9 mouse cellular contexts compared by ENCODE assay signal in the genomic region with DNA sequence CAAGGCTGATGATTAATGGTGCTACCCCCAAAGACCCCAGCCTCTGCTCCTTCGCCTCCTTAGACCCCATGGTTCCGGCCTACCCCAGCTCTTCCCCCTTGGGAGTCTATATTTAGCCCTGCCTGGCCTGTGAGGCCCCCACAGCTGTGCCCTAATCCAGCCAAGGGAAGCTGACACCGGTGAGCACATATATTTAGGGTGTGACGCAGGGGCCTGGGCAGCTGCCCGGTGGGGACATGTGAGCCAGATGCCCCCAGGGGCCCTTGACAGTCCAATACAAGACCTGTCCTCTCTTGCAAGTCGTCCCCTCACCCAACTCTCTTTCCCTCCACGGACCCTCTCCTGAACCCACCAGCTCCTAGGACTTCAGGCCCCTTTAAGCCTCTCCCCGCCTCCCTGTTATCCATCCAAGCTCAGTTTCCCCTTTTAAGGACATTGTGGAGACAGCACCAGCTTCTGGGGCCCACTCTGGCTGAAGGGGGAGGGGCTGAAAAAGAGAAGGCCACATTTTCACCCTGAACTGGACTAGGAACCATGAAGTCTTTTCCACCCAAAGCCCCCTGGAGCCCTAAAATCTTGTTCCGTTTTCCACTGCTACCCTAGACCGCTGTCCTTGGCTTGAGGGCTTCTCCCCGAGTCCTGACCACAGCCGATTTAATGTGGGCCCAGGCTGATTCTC. TPM values are rescaled to one million over a fixed set of nuclear protein-coding genes. Genes with fewer than 3 reads are reported as not detected.
DNase-seq lines count a peak whose midpoint lies in the region; ATAC-seq and TF ChIP-seq lines count a peak whose summit lies in the region.
"Had no signal": no experiment of that assay in that cellular context is flagged by ENCODE, and none has a peak within 500 bp of the region (broad histone marks: within the 10 kb centered on the region; RNA-seq: fewer than 3 reads in every experiment).

No protein-coding gene starts in this region.

- peak overlapping the region; percentile 54 for H3K9ac ChIP-seq in forebrain, embryonic 15.5 days (replicated peaks)
- H3K9ac ChIP-seq in hindbrain, embryonic 11.5 days (ENCODE audit: low read depth, low read length) = 0 out of 2 replicates have a peak overlapping the region, but pooled peaks have one; percentile 34
- H3K9ac ChIP-seq in liver, embryonic 12.5 days = peak overlapping the region; percentile 98

- H3K9me3 ChIP-seq in erythroblast, embryonic 14.5 days (ENCODE audit: control insufficient read depth, low read length) = no peaks in the 10 kb centered on the region
- H3K9me3 ChIP-seq in forebrain, embryonic 15.5 days = no peaks in the 10 kb centered on the region
- H3K9me3 ChIP-seq in hindbrain, embryonic 11.5 days (ENCODE audit: control insufficient read depth, low read length) = no peaks in the 10 kb centered on the region
- H3K9me3 ChIP-seq in liver, embryonic 12.5 days (replicated peaks) = no peaks in the 10 kb centered on the region

- no peak for DNase-seq in hindbrain, embryonic 11.5 days (ENCODE audit: low spot score)
- no peak for DNase-seq in right cerebral cortex, adult 2 months (ENCODE audit: low spot score in 2 of 2)
- DNase-seq in left cerebral cortex, adult 8-10 months (ENCODE audit: low spot score in 2 of 2) = no peak

- peak overlapping the region; percentile 99 for H3K4me2 ChIP-seq in forebrain, embryonic 15.5 days (replicated peaks)
- H3K4me2 ChIP-seq in hindbrain, embryonic 11.5 days (replicated peaks; ENCODE audit: low read depth, low read length) = peak overlapping the region; percentile 1
- peak overlapping the region; percentile 92 for H3K4me2 ChIP-seq in liver, embryonic 12.5 days

- WGBS in forebrain, embryonic 15.5 days = 84% methylated on average over 12 of the region's 12 CpGs
- 70% methylated on average over 12 of the region's 12 CpGs for WGBS in hindbrain, embryonic 11.5 days
- WGBS in liver, embryonic 12.5 days (ENCODE audit: insufficient replicate concordance) = 14% methylated on average over 12 of the region's 12 CpGs
- WGBS in small intestine, adult 2 months = 61% methylated on average over 12 of the region's 12 CpGs

- H3K27me3 ChIP-seq in erythroblast, embryonic 14.5 days (ENCODE audit: control insufficient read depth) = no peaks in the 10 kb centered on the region; the same call in 1 of the 2 replicates
- no peaks in the 10 kb centered on the region for H3K27me3 ChIP-seq in forebrain, embryonic 15.5 days
- no peaks in the 10 kb centered on the region for H3K27me3 ChIP-seq in hindbrain, embryonic 11.5 days (ENCODE audit: control insufficient read depth, insufficient read depth, low read length)
- H3K27me3 ChIP-seq in liver, embryonic 12.5 days (replicated peaks) = no peaks in the 10 kb centered on the region
- H3K27me3 ChIP-seq in small intestine, adult 2 months (ENCODE audit: control insufficient read depth, insufficient read depth, low read length) = no peaks in the 10 kb centered on the region

- no peak overlapping the region for H3K27ac ChIP-seq in forebrain, embryonic 15.5 days (replicated peaks)
- no peak overlapping the region for H3K27ac ChIP-seq in hindbrain, embryonic 11.5 days (ENCODE audit: low read depth, low read length)
- H3K27ac ChIP-seq in liver, embryonic 12.5 days = peak overlapping the region; percentile 97
- peak overlapping the region; percentile 92 for H3K27ac ChIP-seq in small intestine, adult 2 months (ENCODE audit: insufficient read depth, low read depth, low read length)

- no peak for TF ChIP-seq CTCF in small intestine, adult 2 months (IDR thresholded peaks at IDR 0.05; ENCODE audit: extremely low read depth, insufficient read length, insufficient replicate concordance, low read depth, low read length)

- peak overlapping the region; percentile 74 for H3K4me3 ChIP-seq in erythroblast, embryonic 14.5 days (replicated peaks)
- H3K4me3 ChIP-seq in forebrain, embryonic 15.5 days = 0 out of 2 replicates have a peak overlapping the region, but pooled peaks have one; percentile 96
- H3K4me3 ChIP-seq in hindbrain, embryonic 11.5 days (ENCODE audit: low read depth, low read length) = no peak overlapping the region; the same call in 1 of the 2 replicates
- peak overlapping the region; percentile 87 for H3K4me3 ChIP-seq in liver, embryonic 12.5 days
- peak overlapping the region; percentile 72 for H3K4me3 ChIP-seq in small intestine, adult 2 months (ENCODE audit: low read depth, low read length)

- ATAC-seq in erythroblast, adult 5-6 weeks (replicated peaks; ENCODE audit: low FRiP score, poor library complexity, severe bottlenecking) = no peak
- no peak for ATAC-seq in forebrain, embryonic 15.5 days (replicated peaks)
- no peak for ATAC-seq in hindbrain, embryonic 11.5 days (ENCODE audit: low FRiP score)
- ATAC-seq in liver, embryonic 12.5 days = no peak

- TF ChIP-seq POLR2A in small intestine, adult 2 months (IDR thresholded peaks at IDR 0.05; ENCODE audit: low read depth, low read length) = no peak

- peaks cover 86% of the 10 kb centered on the region for H3K36me3 ChIP-seq in erythroblast, embryonic 14.5 days (ENCODE audit: control insufficient read depth)
- H3K36me3 ChIP-seq in forebrain, embryonic 15.5 days = peaks cover 46% of the 10 kb centered on the region
- H3K36me3 ChIP-seq in hindbrain, embryonic 11.5 days (ENCODE audit: control insufficient read depth, insufficient read depth, low read length) = peaks cover 14% of the 10 kb centered on the region; the same call in 1 of the 2 replicates
- H3K36me3 ChIP-seq in liver, embryonic 12.5 days = peaks cover 49% of the 10 kb centered on the region
- H3K36me3 ChIP-seq in small intestine, adult 2 months (ENCODE audit: control insufficient read depth, insufficient read depth, low read length) = peaks cover 22% of the 10 kb centered on the region

- H3K4me1 ChIP-seq in erythroblast, embryonic 14.5 days (ENCODE audit: control insufficient read depth) = peaks cover 87% of the 10 kb centered on the region
- peaks cover 51% of the 10 kb centered on the region for H3K4me1 ChIP-seq in forebrain, embryonic 15.5 days
- peaks cover 14% of the 10 kb centered on the region for H3K4me1 ChIP-seq in hindbrain, embryonic 11.5 days (replicated peaks; ENCODE audit: control insufficient read depth, insufficient read depth, low read length)
- peaks cover 84% of the 10 kb centered on the region for H3K4me1 ChIP-seq in liver, embryonic 12.5 days
- peaks cover 39% of the 10 kb centered on the region for H3K4me1 ChIP-seq in small intestine, adult 2 months (ENCODE audit: control insufficient read depth, insufficient read depth, insufficient read length, low read length)

RNA-seq across cellular contexts. Expression of a gene that starts 0.9 kb away (rescaled TPM):
- 88.4 and 106 TPM in 2 replicates for polyA plus RNA-seq in erythroblast, embryonic 14.5 days (2012)
- total RNA-seq in erythroblast, adult 5-6 weeks (2015; ENCODE audit: low replicate concordance) = 27.5 and 57.9 TPM in 2 replicates
- 236 and 446 TPM in 2 replicates for total RNA-seq in erythroblast, adult 5-6 weeks (2017; ENCODE audit: low replicate concordance)
- polyA plus RNA-seq in forebrain, embryonic 15.5 days (2015; fragmentation: Nextera tagmentation; extraction: Ambion mirVana) = 11.1 and 13.3 TPM in 2 replicates
- polyA plus RNA-seq in hindbrain, embryonic 11.5 days (2014; fragmentation: Nextera tagmentation; extraction: Ambion mirVana) = 4.4 and 6.2 TPM in 2 replicates
- 122 and 124 TPM in 2 replicates for polyA plus RNA-seq in liver, embryonic 12.5 days (2016; fragmentation: Nextera tagmentation; extraction: Ambion mirVana)
- 62.1 and 100 TPM in 2 replicates for polyA plus RNA-seq in small intestine, adult 2 months (2012; rRNA removed)
- total RNA-seq in left cerebral cortex, adult 8-10 months (2022) = 10 to 100 TPM; 15.8 to 22.9 (median 19.9) TPM

RNA-seq across cellular contexts. Expression of a gene that starts 4.3 kb away (rescaled TPM):
- polyA plus RNA-seq in erythroblast, embryonic 14.5 days (2012) = 33.0 and 41.0 TPM in 2 replicates
- total RNA-seq in erythroblast, adult 5-6 weeks (2015; ENCODE audit: low replicate concordance) = 11.5 and 30.4 TPM in 2 replicates
- total RNA-seq in erythroblast, adult 5-6 weeks (2017; ENCODE audit: low replicate concordance) = 8.5 and 10.5 TPM in 2 replicates
- 190 and 200 TPM in 2 replicates for polyA plus RNA-seq in forebrain, embryonic 15.5 days (2015; fragmentation: Nextera tagmentation; extraction: Ambion mirVana)
- polyA plus RNA-seq in hindbrain, embryonic 11.5 days (2014; fragmentation: Nextera tagmentation; extraction: Ambion mirVana) = 165 and 174 TPM in 2 replicates
- 45.1 and 45.3 TPM in 2 replicates for polyA plus RNA-seq in liver, embryonic 12.5 days (2016; fragmentation: Nextera tagmentation; extraction: Ambion mirVana)
- 69.8 and 126 TPM in 2 replicates for polyA plus RNA-seq in small intestine, adult 2 months (2012; rRNA removed)
- total RNA-seq in left cerebral cortex, adult 8-10 months (2022) = 10 to 100 TPM; 24.9 to 30.9 (median 26.1) TPM

RNA-seq across cellular contexts. Expression of a gene that starts 15.5 kb away (rescaled TPM):
- 0.06 and 0.09 TPM in 2 replicates for polyA plus RNA-seq in erythroblast, embryonic 14.5 days (2012)
- 0.63 TPM in 1 of 2 replicates, not detected in the other for total RNA-seq in erythroblast, adult 5-6 weeks (2015; ENCODE audit: low replicate concordance)
- 0.68 TPM in 1 of 2 replicates, not detected in the other for total RNA-seq in erythroblast, adult 5-6 weeks (2017; ENCODE audit: low replicate concordance)
- polyA plus RNA-seq in forebrain, embryonic 15.5 days (2015; fragmentation: Nextera tagmentation; extraction: Ambion mirVana) = 10.6 and 14.3 TPM in 2 replicates
- 3.5 and 3.8 TPM in 2 replicates for polyA plus RNA-seq in hindbrain, embryonic 11.5 days (2014; fragmentation: Nextera tagmentation; extraction: Ambion mirVana)
- polyA plus RNA-seq in liver, embryonic 12.5 days (2016; fragmentation: Nextera tagmentation; extraction: Ambion mirVana) = 3.7 and 3.8 TPM in 2 replicates
- polyA plus RNA-seq in small intestine, adult 2 months (2012; rRNA removed) = 28.2 and 30.2 TPM in 2 replicates
- 10 to 100 TPM; 35.0 to 42.2 (median 41.3) TPM for total RNA-seq in left cerebral cortex, adult 8-10 months (2022)

RNA-seq across cellular contexts. Expression of a gene that starts 21.0 kb away (rescaled TPM):
- 0.04 and 0.06 TPM in 2 replicates for polyA plus RNA-seq in erythroblast, embryonic 14.5 days (2012)
- not detected in 2 replicates for total RNA-seq in erythroblast, adult 5-6 weeks (2015; ENCODE audit: low replicate concordance)
- not detected in 2 replicates for total RNA-seq in erythroblast, adult 5-6 weeks (2017; ENCODE audit: low replicate concordance)
- polyA plus RNA-seq in forebrain, embryonic 15.5 days (2015; fragmentation: Nextera tagmentation; extraction: Ambion mirVana) = 0.33 TPM in 1 of 2 replicates, not detected in the other
- 0.19 TPM in 1 of 2 replicates, not detected in the other for polyA plus RNA-seq in hindbrain, embryonic 11.5 days (2014; fragmentation: Nextera tagmentation; extraction: Ambion mirVana)
- polyA plus RNA-seq in liver, embryonic 12.5 days (2016; fragmentation: Nextera tagmentation; extraction: Ambion mirVana) = 0.18 and 0.19 TPM in 2 replicates
- 0.57 TPM in 1 of 2 replicates, not detected in the other for polyA plus RNA-seq in small intestine, adult 2 months (2012; rRNA removed)
- under 1 TPM in 1 of 4 experiments, not detected in 3; 0.37 TPM for total RNA-seq in left cerebral cortex, adult 8-10 months (2022)
- polyA plus RNA-seq: large intestine, adult 2 months had no signal

RNA-seq across cellular contexts. Expression of a gene that starts 36.5 kb away (rescaled TPM):
- 43.8 and 46.7 TPM in 2 replicates for polyA plus RNA-seq in erythroblast, embryonic 14.5 days (2012)
- total RNA-seq in erythroblast, adult 5-6 weeks (2015; ENCODE audit: low replicate concordance) = 10.7 and 16.3 TPM in 2 replicates
- total RNA-seq in erythroblast, adult 5-6 weeks (2017; ENCODE audit: low replicate concordance) = 14.8 and 20.3 TPM in 2 replicates
- polyA plus RNA-seq in forebrain, embryonic 15.5 days (2015; fragmentation: Nextera tagmentation; extraction: Ambion mirVana) = 27.6 and 29.1 TPM in 2 replicates
- polyA plus RNA-seq in hindbrain, embryonic 11.5 days (2014; fragmentation: Nextera tagmentation; extraction: Ambion mirVana) = 22.9 and 23.1 TPM in 2 replicates
- 18.4 and 18.6 TPM in 2 replicates for polyA plus RNA-seq in liver, embryonic 12.5 days (2016; fragmentation: Nextera tagmentation; extraction: Ambion mirVana)
- polyA plus RNA-seq in small intestine, adult 2 months (2012; rRNA removed) = 85.4 and 150 TPM in 2 replicates
- 10 to 100 TPM; 74.4 to 86.8 (median 80.3) TPM for total RNA-seq in left cerebral cortex, adult 8-10 months (2022)

Comparison
In these comparisons a context has a peak if more than half of its experiments do, and no peak if none do; other contexts are left out.
1. H3K27ac ChIP-seq: peak in liver, embryonic 12.5 days (single experiment) and small intestine, adult 2 months (single experiment); none in forebrain, embryonic 15.5 days (single experiment) and hindbrain, embryonic 11.5 days (single experiment).
2. H3K4me2 ChIP-seq: peak in every context shown above with its lines; median percentile 99 in forebrain, embryonic 15.5 days; 92 in liver, embryonic 12.5 days; 1 in hindbrain, embryonic 11.5 days.
3. H3K9ac ChIP-seq: peak in every context shown above with its lines; median percentile 98 in liver, embryonic 12.5 days; 54 in forebrain, embryonic 15.5 days; 34 in hindbrain, embryonic 11.5 days.